Mouse (Mus musculus) liver, adult 2 months (tissue): ENCODE measurements at regions not wholly inside any gene's neighbourhood (a gene's known extent, or its start where the extent isn't known, plus 50 kb on each side); places are given as distances from the start of the nearest gene placed in this dataset.

Experiments used
- CTCF ChIP-seq: fragments of 200-500 bp; IDR thresholded peaks from 2 replicates; pipeline ENCODE4 v1.5.1; 2011; ENCODE audit warnings: low read depth, low read length, control low read depth
- POLR2A ChIP-seq: fragments of 200-500 bp; IDR thresholded peaks from 2 replicates; pipeline ENCODE4 v1.6.1; 2011; ENCODE audit warnings: low read length, control low read depth; ENCODE audit not compliant: insufficient read depth; ENCODE audit errors: extremely low read depth

- TF ChIP-seq CTCF, result no peak
- TF ChIP-seq POLR2A, result no peak
Measured at GRCm38 (mm10) chr4:131615587-131615986, 222.5 kb downstream of the Ptpru start.
